Mouse (Mus musculus) heart, postnatal 10 days (tissue): ENCODE data around the gene Eps8. TPM values are rescaled to one million over a fixed set of nuclear protein-coding genes. Genes with fewer than 3 reads are reported as not detected.

Source experiments
- DNase-seq, 2 experiments: peaks; one replicate each; pipeline ENCODE4 v3.0.0; 2021
- intact Hi-C: fragments of 180-260 bp; cut with DNase I; formaldehyde crosslinking; loops from one replicate; pipeline ENCODE4 v1.15.1; 2025
- total RNA-seq, 2 experiments: library from RNA; stranded (reverse); gene quantifications; 2 replicates each; pipeline ENCODE4 v1.2.3; 2021

The Eps8 gene
- total RNA-seq, 2 experiments from 2014 or later = 20.4 to 25.2 TPM

GRCm38 (mm10) chr6:137629603-137630231, 25.0 kb downstream of the Eps8 start:
- DNase-seq = no peak
- intact Hi-C loops = no loop called here

- no peak for DNase-seq
- intact Hi-C loops = no loop called here
Measured at GRCm38 (mm10) chr6:137628715-137629114, 26.0 kb downstream of the Eps8 start.

- DNase-seq = no peak
- intact Hi-C loops = no loop called here
Measured at GRCm38 (mm10) chr6:137621021-137621420, 33.7 kb downstream of the Eps8 start.

GRCm38 (mm10) chr6:137613903-137614302, 40.8 kb downstream of the Eps8 start:
- intact Hi-C loops = no loop called here
- peak; percentile 48 to 55 for DNase-seq

- intact Hi-C loops = no loop called here
- DNase-seq = peak; percentile 69 to 74
Measured at GRCm38 (mm10) chr6:137612071-137612547, 42.6 kb downstream of the Eps8 start.

- DNase-seq = no peak
- intact Hi-C loops = no loop called here
Measured at GRCm38 (mm10) chr6:137608160-137608930, 46.3 kb downstream of the Eps8 start.

GRCm38 (mm10) chr6:137606541-137606940, 48.1 kb downstream of the Eps8 start:
- DNase-seq = no peak
- intact Hi-C loops = no loop called here

- no peak for DNase-seq
- intact Hi-C loops = no loop called here
Measured at GRCm38 (mm10) chr6:137604417-137605248, 50.0 kb downstream of the Eps8 start.

- intact Hi-C loops = no loop called here
- no peak for DNase-seq
Measured at GRCm38 (mm10) chr6:137598306-137598705, 56.4 kb downstream of the Eps8 start.

GRCm38 (mm10) chr6:137597442-137598058, 57.1 kb downstream of the Eps8 start:
- DNase-seq = no peak
- intact Hi-C loops = no loop called here

GRCm38 (mm10) chr6:137592582-137592981, 62.1 kb downstream of the Eps8 start:
- DNase-seq = no peak
- intact Hi-C loops = no loop called here

- intact Hi-C loops = no loop called here
- DNase-seq = no peak
Measured at GRCm38 (mm10) chr6:137589245-137589618, 65.4 kb downstream of the Eps8 start.

GRCm38 (mm10) chr6:137588481-137589244, 66.0 kb downstream of the Eps8 start:
- DNase-seq = no peak
- intact Hi-C loops = no loop called here

GRCm38 (mm10) chr6:137587866-137588265, 66.8 kb downstream of the Eps8 start:
- DNase-seq = no peak
- intact Hi-C loops = no loop called here

- intact Hi-C loops = no loop called here
- no peak for DNase-seq
Measured at GRCm38 (mm10) chr6:137585229-137585628, 69.4 kb downstream of the Eps8 start.

GRCm38 (mm10) chr6:137583056-137583455, 71.6 kb downstream of the Eps8 start:
- intact Hi-C loops = no loop called here
- no peak for DNase-seq

- intact Hi-C loops = no loop called here
- no peak for DNase-seq
Measured at GRCm38 (mm10) chr6:137582207-137582889, 72.3 kb downstream of the Eps8 start.

- no peak for DNase-seq
- intact Hi-C loops = no loop called here
Measured at GRCm38 (mm10) chr6:137581331-137582010, 73.2 kb downstream of the Eps8 start.

GRCm38 (mm10) chr6:137580503-137580902, 74.2 kb downstream of the Eps8 start:
- intact Hi-C loops = no loop called here

More at GRCm38 (mm10) chr6:137580503-137580902, 74.2 kb downstream of the Eps8 start:
- no peak for DNase-seq
